Mouse (Mus musculus) urinary bladder, adult 2 months (tissue): ENCODE data around the gene Stpg4. TPM values are rescaled to one million over a fixed set of nuclear protein-coding genes. Genes with fewer than 3 reads are reported as not detected.
A peak's percentile ranks its signal among the peaks of the same experiment; 100 is the strongest.

ENCODE experiments used
- DNase-seq: peaks from one replicate; pipeline ENCODE4 v3.0.0; 2022; ENCODE audit warnings: low spot score
- polyA plus RNA-seq: library from polyadenylated mRNA; depleted of rRNA; stranded (reverse); fragments of >200 nt; gene quantifications from 2 replicates; pipeline ENCODE4 v1.2.3, GENCODE M21; 2012; rRNA removed

The Stpg4 gene
- not detected in 2 replicates for polyA plus RNA-seq

GRCm38 (mm10) chr17:87427511-87427910, at the start of gene Stpg4:
TSS of gene Stpg4 (minus strand) at chr17:87427741.
- DNase-seq = no peak

DNA sequence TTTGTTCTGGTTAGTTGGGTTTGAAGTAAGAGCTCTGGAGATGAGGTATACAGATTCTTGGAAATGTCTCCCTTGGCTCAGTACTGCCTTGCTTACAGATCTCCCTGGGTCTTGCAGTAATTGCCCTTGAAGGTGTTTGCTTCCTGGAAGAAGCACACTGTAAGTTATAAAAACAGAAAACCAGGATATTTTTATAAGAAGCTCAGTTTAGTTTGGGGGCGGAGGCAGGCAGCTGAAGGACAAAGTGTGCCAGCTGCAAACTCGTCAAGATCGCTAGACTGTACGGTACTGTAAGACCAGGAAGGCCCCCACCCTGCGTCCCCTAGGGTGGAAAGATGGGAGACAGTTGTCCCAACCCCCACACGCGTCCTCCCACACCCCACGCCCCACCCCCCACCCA, 47.8 kb upstream of the Stpg4 start:
- no peak for DNase-seq

GRCm38 (mm10) chr17:87474501-87474795, 46.9 kb upstream of the Stpg4 start:
- no peak for DNase-seq

DNA sequence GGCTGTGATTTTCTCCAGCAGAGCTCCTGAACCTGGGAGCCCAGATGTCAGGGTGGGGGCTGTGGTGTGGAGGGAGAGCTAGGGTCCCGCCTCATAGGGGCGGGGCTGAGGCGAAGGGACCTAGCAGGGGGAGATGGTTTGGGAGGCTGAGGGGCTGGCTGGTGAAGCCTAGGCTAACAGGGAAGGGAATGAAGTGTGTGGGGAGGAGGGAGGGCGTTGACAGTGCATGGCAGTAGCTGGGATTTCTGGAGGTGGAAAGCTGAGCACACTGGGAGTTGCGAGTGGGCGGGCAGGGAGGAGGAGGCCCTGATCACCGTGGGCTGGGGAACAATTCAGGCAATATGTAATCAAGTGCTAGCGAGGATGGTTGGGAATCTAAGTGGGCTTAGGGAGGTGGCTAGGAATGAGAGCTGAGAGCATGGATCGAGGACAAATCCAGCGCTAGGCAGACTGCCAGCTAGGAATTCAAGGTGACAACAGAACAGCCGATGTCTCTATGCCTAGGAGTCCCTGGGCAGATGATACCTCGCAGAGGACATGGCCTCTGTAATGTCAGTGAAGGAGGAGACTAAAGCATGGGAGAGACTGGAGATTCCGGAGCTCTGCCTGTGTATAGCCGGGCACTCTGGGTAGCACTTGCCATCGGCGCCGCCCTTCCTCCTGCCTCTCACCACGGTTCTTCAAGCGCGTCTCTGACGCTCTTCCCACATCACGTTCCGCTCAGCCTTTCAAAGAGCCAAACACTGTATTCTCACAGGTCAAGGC, 46.4 kb upstream of the Stpg4 start:
- DNase-seq = no peak

GRCm38 (mm10) chr17:87473441-87473735, 45.8 kb upstream of the Stpg4 start:
- DNase-seq = no peak

- DNase-seq = no peak
Measured at GRCm38 (mm10) chr17:87472879-87473278, 45.3 kb upstream of the Stpg4 start.

GRCm38 (mm10) chr17:87471661-87472060, 44.1 kb upstream of the Stpg4 start:
- DNase-seq = no peak

DNA sequence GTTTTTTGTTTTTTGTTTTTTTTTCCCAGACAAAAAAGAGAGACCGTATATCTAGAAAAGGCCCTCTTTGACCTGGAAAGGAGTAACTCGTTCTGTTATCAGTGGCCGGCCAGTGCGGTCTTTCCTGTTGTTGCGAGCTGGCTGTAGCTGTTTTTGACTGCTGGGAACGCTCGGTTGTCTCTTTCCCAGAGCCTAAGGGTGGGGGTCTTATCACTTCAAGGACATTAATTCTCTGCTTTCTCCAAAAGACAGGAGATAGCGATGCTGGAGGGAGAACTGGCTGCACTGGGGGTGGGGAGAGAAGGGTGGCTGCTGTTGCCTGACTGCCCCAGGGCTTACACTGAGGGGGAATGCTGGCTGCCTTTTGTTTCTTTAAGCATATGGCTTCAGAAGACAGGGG, 43.3 kb upstream of the Stpg4 start:
- no peak for DNase-seq

GRCm38 (mm10) chr17:87470282-87470681, 42.7 kb upstream of the Stpg4 start:
- no peak for DNase-seq

- no peak for DNase-seq
Measured at GRCm38 (mm10) chr17:87469428-87469827, 41.9 kb upstream of the Stpg4 start.

DNA sequence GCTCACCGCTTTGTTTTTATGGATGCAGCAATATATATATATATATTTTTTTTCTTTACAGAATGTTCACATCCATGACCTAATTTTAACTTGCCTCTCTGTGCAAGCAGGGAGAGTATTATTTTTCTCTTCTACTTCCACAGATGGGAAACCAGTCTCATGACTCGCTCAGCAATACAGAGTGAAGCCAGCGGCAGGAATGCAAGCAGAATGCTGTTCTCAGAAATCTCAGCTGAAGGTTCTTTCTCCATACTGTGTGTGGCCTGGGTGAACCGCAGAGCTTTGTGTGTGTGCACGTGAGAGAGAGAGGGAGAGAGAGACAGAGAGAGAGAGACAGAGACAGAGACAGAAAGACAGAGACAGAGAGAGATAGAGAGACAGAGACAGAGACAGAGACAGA, 41.1 kb upstream of the Stpg4 start:
- no peak for DNase-seq

GRCm38 (mm10) chr17:87461499-87461896, 34.0 kb upstream of the Stpg4 start:
- no peak for DNase-seq

GRCm38 (mm10) chr17:87460669-87461498, 33.3 kb upstream of the Stpg4 start:
- no peak for DNase-seq

DNA sequence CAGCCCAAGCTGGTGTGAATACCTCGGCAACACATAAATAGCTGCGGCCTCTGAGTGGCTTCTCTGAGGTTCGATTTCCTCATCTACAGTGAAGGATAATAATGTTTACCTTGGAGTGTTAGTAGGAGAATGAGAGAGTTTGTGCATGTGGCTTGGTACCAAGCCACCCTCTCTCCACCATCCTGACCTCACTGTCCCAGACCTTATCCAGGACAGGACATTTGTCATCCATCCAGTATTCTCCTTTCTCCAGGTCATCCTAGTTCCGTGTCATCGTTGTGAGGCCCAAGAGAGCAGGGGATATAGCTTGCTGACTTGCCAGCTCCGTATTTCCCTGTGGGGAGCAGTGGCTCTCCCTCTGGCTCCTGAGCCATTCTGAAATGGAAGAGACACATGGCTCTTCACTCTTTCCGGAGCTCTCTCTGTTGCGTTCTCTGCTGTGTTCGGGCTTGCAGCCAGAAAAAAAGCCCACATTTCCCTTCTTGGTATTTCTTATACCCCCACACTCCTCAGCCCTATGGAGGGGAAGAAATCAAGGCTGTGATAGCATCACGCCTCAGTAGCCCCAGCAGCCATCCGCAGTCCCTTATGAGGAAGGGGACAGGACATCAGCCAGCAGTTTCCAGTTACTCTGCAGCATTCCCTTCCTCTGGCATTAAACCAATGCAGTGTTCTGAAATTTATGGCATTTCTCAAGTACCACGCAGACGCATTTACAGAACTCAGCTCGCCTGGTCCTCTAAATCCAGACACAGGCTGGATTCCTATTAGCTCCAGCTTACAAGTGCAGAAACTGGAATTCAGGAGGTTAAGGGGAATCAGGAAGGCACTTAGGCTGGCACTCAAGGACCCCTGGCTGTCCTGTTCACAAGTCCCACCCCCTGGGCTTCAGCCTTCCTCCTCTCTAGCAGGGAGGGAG, 32.5 kb upstream of the Stpg4 start:
- DNase-seq = no peak

- peak; percentile 46 for DNase-seq
Measured at GRCm38 (mm10) chr17:87458911-87459749, 31.6 kb upstream of the Stpg4 start.

- no peak for DNase-seq
Measured at GRCm38 (mm10) chr17:87457961-87458360, 30.4 kb upstream of the Stpg4 start.

GRCm38 (mm10) chr17:87454121-87454520, 26.6 kb upstream of the Stpg4 start:
- no peak for DNase-seq

DNA sequence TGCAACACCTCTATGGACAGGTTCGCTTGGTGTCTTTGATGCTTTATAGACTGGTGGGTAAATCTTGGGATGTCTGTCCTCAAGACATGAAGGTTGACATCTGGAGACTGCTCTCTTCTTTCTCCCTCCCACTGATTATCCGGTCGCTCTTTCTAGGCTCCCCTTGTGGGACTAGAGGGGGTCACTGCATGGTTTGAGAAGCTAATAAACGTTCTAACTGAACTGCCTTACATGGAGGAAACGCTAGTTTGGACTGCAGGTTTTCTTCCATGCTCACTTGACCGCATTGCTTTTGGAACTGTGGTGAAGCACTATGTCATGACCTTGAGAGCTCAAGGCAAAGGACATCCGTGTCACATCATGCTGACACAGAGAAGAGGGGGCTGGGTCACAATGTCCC, 25.8 kb upstream of the Stpg4 start:
- DNase-seq = no peak

DNA sequence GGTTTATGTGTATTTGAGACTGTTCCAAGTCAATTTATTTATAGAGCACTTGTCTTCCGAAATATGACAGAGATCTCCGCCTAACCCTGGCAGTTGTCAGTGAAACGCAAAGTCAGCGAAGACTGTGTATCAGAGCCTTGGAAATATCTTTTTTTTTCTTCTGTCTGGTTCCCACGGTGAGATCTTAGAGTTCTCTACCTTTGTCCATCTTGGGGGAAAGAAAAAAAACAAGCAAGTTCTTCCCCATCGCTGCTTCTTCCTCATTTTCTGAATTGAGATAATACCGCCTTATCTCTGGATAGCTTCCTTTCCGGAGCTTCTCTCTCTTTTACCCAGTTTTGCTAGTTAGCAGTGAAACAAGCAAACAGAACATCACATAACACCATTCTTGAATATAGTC, 21.3 kb upstream of the Stpg4 start:
- DNase-seq = no peak

- no peak for DNase-seq
Measured at GRCm38 (mm10) chr17:87448339-87448738, 20.8 kb upstream of the Stpg4 start.

DNA sequence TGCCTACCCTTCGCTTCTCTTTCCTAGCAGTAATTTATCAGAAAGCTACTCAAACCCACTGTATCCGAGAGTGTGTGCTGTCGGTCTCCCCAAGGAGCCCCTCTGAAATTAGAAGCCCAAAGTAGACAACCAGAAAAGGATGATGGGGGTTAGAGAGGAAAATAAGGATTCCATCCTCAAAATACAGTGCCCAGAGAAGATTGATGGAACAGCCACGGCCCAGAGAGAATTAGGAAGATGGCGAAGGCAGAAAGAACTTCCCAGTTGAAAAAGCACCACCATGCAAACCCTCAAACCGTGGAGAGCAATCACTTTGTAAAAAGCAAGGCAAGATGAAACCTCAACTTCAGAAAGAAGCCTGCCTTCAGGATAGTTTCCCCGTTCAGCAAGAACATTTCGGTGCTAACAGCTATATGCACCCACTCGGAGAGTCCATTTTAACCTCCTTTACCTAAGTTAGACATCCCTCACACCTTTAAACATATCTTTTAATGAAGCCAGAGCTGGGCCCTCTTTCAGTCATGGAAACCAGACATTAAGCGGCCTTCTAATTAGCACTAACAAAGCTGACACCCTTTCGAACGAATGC, 20.2 kb upstream of the Stpg4 start:
- DNase-seq = no peak
